In the genomic region with DNA sequence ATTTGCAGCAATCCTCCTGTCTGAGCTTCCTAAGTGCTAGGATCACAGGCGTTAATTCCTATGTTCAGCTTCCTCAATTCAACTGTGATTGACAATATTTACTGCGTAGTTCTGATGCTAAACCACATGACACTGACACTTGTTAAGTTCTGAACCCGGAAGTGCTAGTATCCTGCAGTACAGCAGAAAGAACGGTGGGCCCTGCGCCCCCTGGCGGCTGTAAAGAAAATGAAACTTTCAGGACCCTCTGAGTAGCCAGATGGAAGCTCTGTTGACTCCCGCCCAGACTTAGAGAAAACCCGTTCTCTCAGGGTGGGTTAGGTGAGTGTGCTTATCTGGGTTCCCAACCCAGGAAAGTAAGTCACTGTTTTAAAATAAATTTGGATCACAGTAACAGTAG, we compare ENCODE assay signal across 8 mouse cellular contexts. TPM values are rescaled to one million over a fixed set of nuclear protein-coding genes. Genes with fewer than 3 reads are reported as not detected.
DNase-seq lines count a peak whose midpoint lies in the region; ATAC-seq and TF ChIP-seq lines count a peak whose summit lies in the region.

No protein-coding gene starts in this region.

- H3K9ac ChIP-seq in forebrain, embryonic 13.5 days: no peak overlapping the region
- H3K9ac ChIP-seq in hindbrain, embryonic 11.5 days (ENCODE audit: low read depth, low read length): no peak overlapping the region
- H3K9ac ChIP-seq in limb, embryonic 12.5 days (replicated peaks): no peak overlapping the region
- H3K9ac ChIP-seq in midbrain, postnatal 0 days (replicated peaks; ENCODE audit: low read length, poor library complexity, severe bottlenecking): no peak overlapping the region

- no peak for TF ChIP-seq POLR2A in bone marrow, adult 2 months (IDR thresholded peaks at IDR 0.05; ENCODE audit: borderline replicate concordance, control insufficient read depth, low read depth, low read length)

- no peak overlapping the region for H3K4me3 ChIP-seq in bone marrow, adult 2 months (replicated peaks; ENCODE audit: control insufficient read depth, low read depth, low read length)
- H3K4me3 ChIP-seq in forebrain, embryonic 13.5 days: no peak overlapping the region
- no peak overlapping the region for H3K4me3 ChIP-seq in hindbrain, embryonic 11.5 days (ENCODE audit: low read depth, low read length)
- H3K4me3 ChIP-seq in limb, embryonic 12.5 days (replicated peaks): no peak overlapping the region
- no peak overlapping the region for H3K4me3 ChIP-seq in midbrain, postnatal 0 days (ENCODE audit: low read depth, low read length)

- no peak overlapping the region for H3K27ac ChIP-seq in bone marrow, adult 2 months (ENCODE audit: control insufficient read depth, insufficient read depth, low read depth, low read length, poor library complexity)
- no peak overlapping the region for H3K27ac ChIP-seq in forebrain, embryonic 13.5 days
- H3K27ac ChIP-seq in hindbrain, embryonic 11.5 days (ENCODE audit: low read depth, low read length): no peak overlapping the region
- H3K27ac ChIP-seq in limb, embryonic 12.5 days: no peak overlapping the region
- no peak overlapping the region for H3K27ac ChIP-seq in midbrain, postnatal 0 days (ENCODE audit: low read depth, low read length)

- H3K9me3 ChIP-seq in forebrain, embryonic 13.5 days (replicated peaks): no peaks in the 10 kb centered on the region
- no peaks in the 10 kb centered on the region for H3K9me3 ChIP-seq in hindbrain, embryonic 11.5 days (ENCODE audit: control insufficient read depth, low read length)
- H3K9me3 ChIP-seq in limb, embryonic 12.5 days: no peaks in the 10 kb centered on the region
- no peaks in the 10 kb centered on the region for H3K9me3 ChIP-seq in midbrain, postnatal 0 days (ENCODE audit: low read length)

- no peaks in the 10 kb centered on the region for H3K27me3 ChIP-seq in forebrain, embryonic 13.5 days
- H3K27me3 ChIP-seq in hindbrain, embryonic 11.5 days (ENCODE audit: control insufficient read depth, insufficient read depth, low read length): no peaks in the 10 kb centered on the region
- no peaks in the 10 kb centered on the region for H3K27me3 ChIP-seq in limb, embryonic 12.5 days
- H3K27me3 ChIP-seq in midbrain, postnatal 0 days (ENCODE audit: insufficient read depth, low read length): no peaks in the 10 kb centered on the region

- H3K4me1 ChIP-seq in bone marrow, adult 2 months (ENCODE audit: control insufficient read depth, insufficient read depth, low read length): no peaks in the 10 kb centered on the region
- no peaks in the 10 kb centered on the region for H3K4me1 ChIP-seq in forebrain, embryonic 13.5 days
- no peaks in the 10 kb centered on the region for H3K4me1 ChIP-seq in hindbrain, embryonic 11.5 days (replicated peaks; ENCODE audit: control insufficient read depth, insufficient read depth, low read length)
- no peaks in the 10 kb centered on the region for H3K4me1 ChIP-seq in limb, embryonic 12.5 days (replicated peaks)
- no peaks in the 10 kb centered on the region for H3K4me1 ChIP-seq in midbrain, postnatal 0 days (ENCODE audit: insufficient read depth, low read length)

- no peaks in the 10 kb centered on the region for H3K36me3 ChIP-seq in forebrain, embryonic 13.5 days (ENCODE audit: poor library complexity, severe bottlenecking)
- H3K36me3 ChIP-seq in hindbrain, embryonic 11.5 days (ENCODE audit: control insufficient read depth, insufficient read depth, low read length): no peaks in the 10 kb centered on the region
- no peaks in the 10 kb centered on the region for H3K36me3 ChIP-seq in limb, embryonic 12.5 days
- no peaks in the 10 kb centered on the region for H3K36me3 ChIP-seq in midbrain, postnatal 0 days (ENCODE audit: insufficient read depth, low read length)

- no peak overlapping the region for H3K4me2 ChIP-seq in forebrain, embryonic 13.5 days
- H3K4me2 ChIP-seq in hindbrain, embryonic 11.5 days (replicated peaks; ENCODE audit: low read depth, low read length): no peak overlapping the region
- no peak overlapping the region for H3K4me2 ChIP-seq in limb, embryonic 12.5 days
- H3K4me2 ChIP-seq in midbrain, postnatal 0 days (ENCODE audit: low read depth, low read length, poor library complexity, severe bottlenecking): no peak overlapping the region

- DNase-seq in left cerebral cortex, adult 18-20 months (ENCODE audit: low spot score in 2 of 2): peak; percentile 19 to 32
- DNase-seq in left cerebral cortex, adult 8-10 months (ENCODE audit: low spot score in 2 of 2): no peak
- peak; percentile 82 for DNase-seq in hindbrain, embryonic 11.5 days (ENCODE audit: low spot score)
- DNase-seq in midbrain, postnatal 0 days (ENCODE audit: low spot score): peak; percentile 75
- peak; percentile 22 for DNase-seq in testis, postnatal 14 days (ENCODE audit: low spot score)

- WGBS in bone marrow, adult 2 months: 3% methylated on average over 8 of the region's 8 CpGs
- 13% methylated on average over 8 of the region's 8 CpGs for WGBS in forebrain, embryonic 13.5 days
- 18% methylated on average over 8 of the region's 8 CpGs for WGBS in hindbrain, embryonic 11.5 days
- 17% methylated on average over 8 of the region's 8 CpGs for WGBS in limb, embryonic 12.5 days
- whole genome bisulfite sequencing in midbrain, postnatal 0 days: 12% methylated on average over 8 of the region's 8 CpGs

- ATAC-seq in forebrain, embryonic 13.5 days: peak; percentile 85
- ATAC-seq in hindbrain, embryonic 11.5 days (ENCODE audit: low FRiP score): peak; percentile 81
- ATAC-seq in limb, embryonic 12.5 days (ENCODE audit: insufficient number of reproducible peaks, insufficient read depth, low FRiP score, low TSS enrichment, low read depth): peak; percentile 59; the same call in 1 of the 2 replicates
- ATAC-seq in midbrain, postnatal 0 days (ENCODE audit: low FRiP score): peak; percentile 56; the same call in 1 of the 2 replicates

- TF ChIP-seq CTCF in bone marrow, adult 2 months (IDR thresholded peaks at IDR 0.05; ENCODE audit: control insufficient read depth, insufficient read depth, low read length): peak; percentile 71
- TF ChIP-seq CTCF in midbrain, postnatal 0 days (IDR thresholded peaks at IDR 0.05): peak; percentile 84

RNA-seq across cellular contexts. Expression of gene Srgap1, which starts 7.4 kb away (rescaled TPM):
- 1 to 10 TPM; 6.9 to 8.7 TPM for total RNA-seq in left cerebral cortex, adult 18-20 months (2021)
- 10 to 100 TPM; 10.9 to 14.3 (median 13.1) TPM for total RNA-seq in left cerebral cortex, adult 8-10 months (2022)
- polyA plus RNA-seq in bone marrow, adult 2 months (2011; ENCODE audit: insufficient read depth, insufficient read length, low replicate concordance, missing spikeins): 0.97 and 1.0 TPM in 2 replicates
- polyA plus RNA-seq in forebrain, embryonic 13.5 days (2015; fragmentation: Nextera tagmentation; extraction: Ambion mirVana): 22.2 and 24.6 TPM in 2 replicates
- polyA plus RNA-seq in hindbrain, embryonic 11.5 days (2014; fragmentation: Nextera tagmentation; extraction: Ambion mirVana): 15.8 and 26.5 TPM in 2 replicates
- 15.1 and 15.8 TPM in 2 replicates for polyA plus RNA-seq in limb, embryonic 12.5 days (2016; fragmentation: Nextera tagmentation; extraction: Ambion mirVana)
- total RNA-seq in midbrain, postnatal 0 days (2014; rRNA removed): 31.0 and 31.1 TPM in 2 replicates
- polyA plus RNA-seq in midbrain, postnatal 0 days (2015; fragmentation: Nextera tagmentation; extraction: Ambion mirVana): 21.6 and 28.5 TPM in 2 replicates

RNA-seq across cellular contexts. Expression of gene Rxylt1, which starts 42.6 kb away (rescaled TPM):
- total RNA-seq in left cerebral cortex, adult 18-20 months (2021): 10 to 100 TPM; 33.5 to 40.2 TPM
- 10 to 100 TPM; 33.6 to 39.3 (median 34.5) TPM for total RNA-seq in left cerebral cortex, adult 8-10 months (2022)
- polyA plus RNA-seq in bone marrow, adult 2 months (2011; ENCODE audit: insufficient read depth, insufficient read length, low replicate concordance, missing spikeins): 3.9 and 11.9 TPM in 2 replicates
- 27.7 and 30.6 TPM in 2 replicates for polyA plus RNA-seq in forebrain, embryonic 13.5 days (2015; fragmentation: Nextera tagmentation; extraction: Ambion mirVana)
- polyA plus RNA-seq in hindbrain, embryonic 11.5 days (2014; fragmentation: Nextera tagmentation; extraction: Ambion mirVana): 42.5 and 43.1 TPM in 2 replicates
- 45.3 and 51.3 TPM in 2 replicates for polyA plus RNA-seq in limb, embryonic 12.5 days (2016; fragmentation: Nextera tagmentation; extraction: Ambion mirVana)
- 24.4 and 31.8 TPM in 2 replicates for total RNA-seq in midbrain, postnatal 0 days (2014; rRNA removed)
- polyA plus RNA-seq in midbrain, postnatal 0 days (2015; fragmentation: Nextera tagmentation; extraction: Ambion mirVana): 48.9 and 54.9 TPM in 2 replicates

Comparison
In these comparisons a context has a peak if more than half of its experiments do, and no peak if none do; other contexts are left out.
1. DNase-seq: peak in left cerebral cortex, adult 18-20 months (2 of 2), hindbrain, embryonic 11.5 days (single experiment), midbrain, postnatal 0 days (single experiment) and testis, postnatal 14 days (single experiment); none in left cerebral cortex, adult 8-10 months (0 of 2).
2. Peak in every context shown above with its lines, with median percentiles within 50 percentile points of each other: ATAC-seq.